Mouse (Mus musculus): ENCODE data around the gene 4931428L18Rik. TPM values are rescaled to one million over a fixed set of nuclear protein-coding genes. Genes with fewer than 3 reads are reported as not detected.
A peak's percentile ranks its signal among the peaks of the same experiment; 100 is the strongest.

The 4931428L18Rik gene
- polyA plus RNA-seq, 1 experiment from 2014 or later, result not detected

DNA sequence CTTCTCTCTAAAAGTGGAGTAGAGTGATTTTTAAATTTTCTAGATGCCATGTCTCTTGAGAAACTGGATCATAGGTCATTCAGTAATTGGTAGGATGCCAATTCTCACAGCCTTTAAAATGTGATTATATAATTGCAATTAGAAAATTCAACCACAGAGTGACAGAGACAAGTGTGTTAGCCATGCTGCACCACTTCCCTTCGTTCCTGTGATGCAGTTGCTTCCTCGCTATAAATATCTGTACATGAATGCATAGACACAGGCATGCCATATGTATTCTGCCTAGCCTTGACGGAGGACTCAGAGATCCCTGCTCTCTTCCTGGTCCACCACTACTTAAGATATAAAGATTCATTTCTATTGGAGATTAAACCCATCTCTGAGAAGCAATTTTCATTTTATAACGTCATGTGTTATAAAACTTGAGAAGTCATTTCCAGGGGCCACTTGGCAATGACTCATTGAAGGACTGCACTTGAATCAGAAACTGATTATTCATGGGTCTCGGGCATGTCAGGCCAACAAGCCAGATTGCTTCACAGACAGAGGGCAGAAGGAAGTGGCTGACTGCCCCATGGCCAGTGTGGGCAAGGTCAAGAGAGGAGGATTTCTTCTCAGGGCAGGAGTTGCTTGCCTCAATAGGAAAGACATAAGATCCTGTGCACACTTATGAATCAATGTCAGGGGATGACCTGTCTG, 172.4 kb downstream of the 4931428L18Rik start:
- WGBS, result 59% methylated on average over 5 of the region's 5 CpGs
- no peaks in the 10 kb centered on the region for H3K27me3 ChIP-seq (ENCODE audit: control insufficient read depth, insufficient read depth, low read length)
- no peak overlapping the region for H3K27ac ChIP-seq (replicated peaks in 1 of 2; ENCODE audit: control insufficient read depth in 1 of 2, insufficient read depth in 1 of 2, low read depth in 2 of 2, low read length in 2 of 2)
- H3K36me3 ChIP-seq (ENCODE audit: control insufficient read depth, insufficient read depth, low read length), result no peaks in the 10 kb centered on the region
- no peak overlapping the region for H3K4me3 ChIP-seq (ENCODE audit: control insufficient read depth in 1 of 2, insufficient read depth in 1 of 2, low read depth in 1 of 2, low read length in 2 of 2)
- peaks cover 2 to 8% of the 10 kb centered on the region in 2 experiments; a peak in 3 of 4 replicates for H3K4me1 ChIP-seq (ENCODE audit: control insufficient read depth in 2 of 2, insufficient read depth in 2 of 2, low read length in 2 of 2)
- no peak for ATAC-seq (ENCODE audit: insufficient number of reproducible peaks, insufficient read depth, low FRiP score, low read depth)
- H3K9me3 ChIP-seq (ENCODE audit: control insufficient read depth, low read length), result no peaks in the 10 kb centered on the region
- H3K4me2 ChIP-seq (ENCODE audit: low read length), result no peak overlapping the region
- H3K9ac ChIP-seq (ENCODE audit: low read length), result no peak overlapping the region

DNA sequence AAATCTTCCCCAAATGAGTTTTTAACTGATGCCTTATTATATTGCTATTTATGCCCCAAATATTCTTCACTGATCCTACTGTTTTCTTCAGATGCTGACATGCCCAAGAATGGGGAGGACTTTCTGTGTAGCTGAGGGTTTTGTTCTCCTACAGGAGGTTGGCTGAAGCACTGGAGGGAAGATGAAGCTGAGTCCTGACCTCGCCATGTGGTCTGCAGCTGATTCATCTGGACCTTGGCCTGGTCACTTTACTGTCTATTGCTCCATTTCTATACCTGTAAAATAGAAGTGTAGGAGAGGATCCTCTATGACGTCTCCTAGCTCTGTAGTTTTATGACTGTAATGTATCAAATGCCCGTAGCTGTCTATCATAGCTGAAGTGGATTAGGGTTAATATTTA, 179.3 kb downstream of the 4931428L18Rik start:
- Histone ChIP-seq H3K27ac (replicated peaks in 1 of 2; ENCODE audit: control insufficient read depth in 1 of 2, insufficient read depth in 1 of 2, low read depth in 2 of 2, low read length in 2 of 2) (no peak overlapping the region), H3K4me2 (ENCODE audit: low read length) (no peak overlapping the region), H3K4me1 (ENCODE audit: control insufficient read depth in 2 of 2, insufficient read depth in 2 of 2, low read length in 2 of 2) (no peaks in the 10 kb centered on the region), H3K9ac (ENCODE audit: low read length) (no peak overlapping the region), H3K9me3 (ENCODE audit: control insufficient read depth, low read length) (0 out of 2 replicates have a peak, but pooled peaks cover 5% of the 10 kb centered on the region), H3K4me3 (ENCODE audit: control insufficient read depth in 1 of 2, insufficient read depth in 1 of 2, low read depth in 1 of 2, low read length in 2 of 2) (no peak overlapping the region), H3K36me3 (ENCODE audit: control insufficient read depth, insufficient read depth, low read length) (no peaks in the 10 kb centered on the region), H3K27me3 (ENCODE audit: control insufficient read depth, insufficient read depth, low read length) (no peaks in the 10 kb centered on the region)
- ATAC-seq (ENCODE audit: insufficient number of reproducible peaks, insufficient read depth, low FRiP score, low read depth), result no peak
- 75% methylated on average over 3 of the region's 3 CpGs for WGBS

DNA sequence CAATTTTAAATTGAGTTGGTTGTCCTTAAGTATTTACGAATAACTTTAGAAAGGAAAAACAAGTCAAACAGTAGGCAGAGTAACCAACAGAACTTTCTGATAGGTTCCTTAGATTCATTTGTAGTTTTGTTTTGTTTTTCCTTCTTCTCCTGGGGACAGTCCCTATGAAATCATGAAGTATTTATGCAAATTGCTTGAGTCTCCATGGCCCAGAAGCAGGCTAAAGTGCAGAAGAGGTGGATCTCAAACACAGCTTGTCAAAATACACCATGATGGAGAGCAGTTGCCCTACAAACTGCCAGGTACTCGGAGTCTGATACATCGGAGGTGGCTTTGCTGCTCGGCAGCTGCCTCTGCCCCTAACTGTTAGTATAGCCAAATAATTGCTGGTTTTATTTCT, 179.7 kb downstream of the 4931428L18Rik start:
- H3K9me3 ChIP-seq (ENCODE audit: control insufficient read depth, low read length), result 0 out of 2 replicates have a peak, but pooled peaks cover 5% of the 10 kb centered on the region
- 75% methylated on average over 4 of the region's 4 CpGs for WGBS
- no peak for ATAC-seq (ENCODE audit: insufficient number of reproducible peaks, insufficient read depth, low FRiP score, low read depth)

DNA sequence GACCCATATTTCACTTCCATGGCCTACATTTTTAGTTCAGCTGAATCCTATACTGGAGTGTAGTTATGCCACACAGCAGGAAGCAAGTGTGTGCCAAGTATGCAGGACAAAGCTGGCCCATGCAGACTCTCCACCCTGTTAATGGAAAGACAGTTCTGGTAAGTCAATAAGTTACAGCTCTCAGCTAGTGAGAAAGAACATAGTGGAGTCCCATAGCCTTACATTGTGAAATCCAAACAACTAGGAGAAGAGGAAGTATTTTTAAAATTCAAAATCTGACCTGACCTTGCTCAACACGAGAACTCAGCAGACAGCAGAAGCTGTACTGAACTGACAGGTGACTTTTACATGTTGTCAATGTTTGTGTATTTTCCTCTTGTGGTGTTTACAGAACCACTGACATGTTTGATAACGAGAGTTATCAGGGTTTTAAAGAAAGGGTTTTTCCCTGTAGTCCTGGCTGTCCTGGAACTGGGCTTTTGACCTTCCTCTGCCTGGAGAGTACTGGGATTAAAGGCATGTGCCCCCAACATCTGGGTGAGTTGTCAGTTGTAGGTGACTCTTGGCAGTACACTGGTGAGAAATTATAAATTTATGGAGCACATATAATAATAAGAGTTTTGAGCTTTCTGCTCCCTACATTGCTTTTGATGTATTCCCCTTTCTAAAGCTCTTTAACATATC, 188.5 kb downstream of the 4931428L18Rik start:
- Histone ChIP-seq H3K4me1 (ENCODE audit: control insufficient read depth in 2 of 2, insufficient read depth in 2 of 2, low read length in 2 of 2) (no peaks in the 10 kb centered on the region), H3K4me2 (ENCODE audit: low read length) (no peak overlapping the region), H3K27me3 (ENCODE audit: control insufficient read depth, insufficient read depth, low read length) (no peaks in the 10 kb centered on the region), H3K9ac (ENCODE audit: low read length) (no peak overlapping the region), H3K9me3 (ENCODE audit: control insufficient read depth, low read length) (no peaks in the 10 kb centered on the region; the same call in 1 of the 2 replicates), H3K27ac (replicated peaks in 1 of 2; ENCODE audit: control insufficient read depth in 1 of 2, insufficient read depth in 1 of 2, low read depth in 2 of 2, low read length in 2 of 2) (no peak overlapping the region), H3K4me3 (ENCODE audit: control insufficient read depth in 1 of 2, insufficient read depth in 1 of 2, low read depth in 1 of 2, low read length in 2 of 2) (no peak overlapping the region), H3K36me3 (ENCODE audit: control insufficient read depth, insufficient read depth, low read length) (no peaks in the 10 kb centered on the region)
- no peak for ATAC-seq (ENCODE audit: insufficient number of reproducible peaks, insufficient read depth, low FRiP score, low read depth)
- WGBS, result 49% methylated on average over 2 of the region's 2 CpGs

More for the DNA sequence above, 179.7 kb downstream of the 4931428L18Rik start:
- no peaks in the 10 kb centered on the region for H3K4me1 ChIP-seq (ENCODE audit: control insufficient read depth in 2 of 2, insufficient read depth in 2 of 2, low read length in 2 of 2)
- H3K4me2 ChIP-seq (ENCODE audit: low read length), result no peak overlapping the region
- H3K27ac ChIP-seq (replicated peaks in 1 of 2; ENCODE audit: control insufficient read depth in 1 of 2, insufficient read depth in 1 of 2, low read depth in 2 of 2, low read length in 2 of 2), result no peak overlapping the region
- no peaks in the 10 kb centered on the region for H3K36me3 ChIP-seq (ENCODE audit: control insufficient read depth, insufficient read depth, low read length)
- H3K4me3 ChIP-seq (ENCODE audit: control insufficient read depth in 1 of 2, insufficient read depth in 1 of 2, low read depth in 1 of 2, low read length in 2 of 2), result no peak overlapping the region
- H3K9ac ChIP-seq (ENCODE audit: low read length), result no peak overlapping the region
- H3K27me3 ChIP-seq (ENCODE audit: control insufficient read depth, insufficient read depth, low read length), result no peaks in the 10 kb centered on the region

GRCm38 (mm10) chr1:31032351-31032750, 190.1 kb downstream of the 4931428L18Rik start:
- no peak overlapping the region for H3K4me3 ChIP-seq (ENCODE audit: control insufficient read depth in 1 of 2, insufficient read depth in 1 of 2, low read depth in 1 of 2, low read length in 2 of 2)
- H3K36me3 ChIP-seq (ENCODE audit: control insufficient read depth, insufficient read depth, low read length), result no peaks in the 10 kb centered on the region
- WGBS, result 83% methylated on average over 2 of the region's 2 CpGs
- no peak overlapping the region for H3K27ac ChIP-seq (replicated peaks in 1 of 2; ENCODE audit: control insufficient read depth in 1 of 2, insufficient read depth in 1 of 2, low read depth in 2 of 2, low read length in 2 of 2)
- ATAC-seq (ENCODE audit: insufficient number of reproducible peaks, insufficient read depth, low FRiP score, low read depth), result no peak
- no peaks in the 10 kb centered on the region for H3K4me1 ChIP-seq (ENCODE audit: control insufficient read depth in 2 of 2, insufficient read depth in 2 of 2, low read length in 2 of 2)
- H3K9me3 ChIP-seq (ENCODE audit: control insufficient read depth, low read length), result no peaks in the 10 kb centered on the region; the same call in 1 of the 2 replicates
- H3K27me3 ChIP-seq (ENCODE audit: control insufficient read depth, insufficient read depth, low read length), result no peaks in the 10 kb centered on the region
- H3K9ac ChIP-seq (ENCODE audit: low read length), result no peak overlapping the region
- H3K4me2 ChIP-seq (ENCODE audit: low read length), result no peak overlapping the region

- no peak overlapping the region for H3K27ac ChIP-seq (replicated peaks in 1 of 2; ENCODE audit: control insufficient read depth in 1 of 2, insufficient read depth in 1 of 2, low read depth in 2 of 2, low read length in 2 of 2)
- H3K4me2 ChIP-seq (ENCODE audit: low read length), result no peak overlapping the region
- no peak overlapping the region for H3K9ac ChIP-seq (ENCODE audit: low read length)
- H3K4me1 ChIP-seq (ENCODE audit: control insufficient read depth in 2 of 2, insufficient read depth in 2 of 2, low read length in 2 of 2), result no peaks in the 10 kb centered on the region
- no peak overlapping the region for H3K4me3 ChIP-seq (ENCODE audit: control insufficient read depth in 1 of 2, insufficient read depth in 1 of 2, low read depth in 1 of 2, low read length in 2 of 2)
- H3K36me3 ChIP-seq (ENCODE audit: control insufficient read depth, insufficient read depth, low read length), result no peaks in the 10 kb centered on the region
- no peaks in the 10 kb centered on the region for H3K9me3 ChIP-seq (ENCODE audit: control insufficient read depth, low read length)
- H3K27me3 ChIP-seq (ENCODE audit: control insufficient read depth, insufficient read depth, low read length), result no peaks in the 10 kb centered on the region
- no peak for ATAC-seq (ENCODE audit: insufficient number of reproducible peaks, insufficient read depth, low FRiP score, low read depth)
These were observed 199.3 kb downstream of the 4931428L18Rik start for GRCm38 (mm10) chr1:31023173-31023572.

DNA sequence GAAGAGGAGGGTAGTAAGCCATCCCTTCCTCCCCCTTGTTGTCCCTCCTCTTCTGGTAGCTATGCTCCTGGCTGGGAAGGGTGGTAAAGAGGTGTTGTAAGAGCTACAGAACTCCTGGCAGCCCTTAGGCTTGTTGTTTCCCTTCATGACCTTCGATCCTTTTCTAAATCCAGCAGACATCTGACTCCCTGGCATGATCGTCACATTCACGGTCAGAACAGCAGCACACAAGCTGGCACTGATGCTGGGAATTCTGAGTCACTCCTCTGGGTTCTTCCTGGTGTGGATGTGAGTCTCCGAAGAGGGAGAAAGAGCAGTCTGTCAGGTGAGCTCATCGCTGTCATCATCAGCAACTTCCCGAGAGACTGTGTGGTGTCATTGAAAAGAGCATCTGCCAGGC, 203.2 kb downstream of the 4931428L18Rik start:
- Histone ChIP-seq H3K9me3 (ENCODE audit: control insufficient read depth, low read length) (no peaks in the 10 kb centered on the region), H3K36me3 (ENCODE audit: control insufficient read depth, insufficient read depth, low read length) (no peaks in the 10 kb centered on the region), H3K4me1 (ENCODE audit: control insufficient read depth in 2 of 2, insufficient read depth in 2 of 2, low read length in 2 of 2) (no peaks in the 10 kb centered on the region), H3K27me3 (ENCODE audit: control insufficient read depth, insufficient read depth, low read length) (no peaks in the 10 kb centered on the region), H3K4me3 (ENCODE audit: control insufficient read depth in 1 of 2, insufficient read depth in 1 of 2, low read depth in 1 of 2, low read length in 2 of 2) (no peak overlapping the region), H3K27ac (replicated peaks in 1 of 2; ENCODE audit: control insufficient read depth in 1 of 2, insufficient read depth in 1 of 2, low read depth in 2 of 2, low read length in 2 of 2) (no peak overlapping the region), H3K9ac (ENCODE audit: low read length) (no peak overlapping the region), H3K4me2 (ENCODE audit: low read length) (peak overlapping the region; percentile 14; the same call in 1 of the 2 replicates)
- WGBS, result 50% methylated on average over 6 of the region's 6 CpGs
- no peak for ATAC-seq (ENCODE audit: insufficient number of reproducible peaks, insufficient read depth, low FRiP score, low read depth)
